Mouse (Mus musculus): ENCODE data around the gene Mrpl1.

Gene Mrpl1

DNA sequence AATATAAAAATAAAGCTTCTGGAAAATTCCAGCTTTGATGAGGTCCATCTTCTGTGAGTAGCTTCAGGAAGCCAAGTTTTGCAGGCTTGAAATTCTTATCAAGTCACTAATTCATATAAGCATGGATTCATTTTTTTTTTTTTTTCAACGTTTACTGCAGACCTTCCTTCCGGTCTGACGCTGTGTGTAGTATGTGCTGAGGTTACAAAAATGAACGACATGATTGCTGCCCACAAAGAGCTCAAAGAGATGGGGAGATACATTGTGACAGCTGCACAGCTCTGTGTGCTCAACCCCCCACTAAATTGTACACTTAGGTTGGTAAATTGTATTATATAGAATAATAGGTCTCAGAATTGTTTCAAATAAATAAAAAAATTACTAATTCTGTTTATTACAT, 750 bp upstream of the Mrpl1 start:
- DNase-seq: no peak

DNA sequence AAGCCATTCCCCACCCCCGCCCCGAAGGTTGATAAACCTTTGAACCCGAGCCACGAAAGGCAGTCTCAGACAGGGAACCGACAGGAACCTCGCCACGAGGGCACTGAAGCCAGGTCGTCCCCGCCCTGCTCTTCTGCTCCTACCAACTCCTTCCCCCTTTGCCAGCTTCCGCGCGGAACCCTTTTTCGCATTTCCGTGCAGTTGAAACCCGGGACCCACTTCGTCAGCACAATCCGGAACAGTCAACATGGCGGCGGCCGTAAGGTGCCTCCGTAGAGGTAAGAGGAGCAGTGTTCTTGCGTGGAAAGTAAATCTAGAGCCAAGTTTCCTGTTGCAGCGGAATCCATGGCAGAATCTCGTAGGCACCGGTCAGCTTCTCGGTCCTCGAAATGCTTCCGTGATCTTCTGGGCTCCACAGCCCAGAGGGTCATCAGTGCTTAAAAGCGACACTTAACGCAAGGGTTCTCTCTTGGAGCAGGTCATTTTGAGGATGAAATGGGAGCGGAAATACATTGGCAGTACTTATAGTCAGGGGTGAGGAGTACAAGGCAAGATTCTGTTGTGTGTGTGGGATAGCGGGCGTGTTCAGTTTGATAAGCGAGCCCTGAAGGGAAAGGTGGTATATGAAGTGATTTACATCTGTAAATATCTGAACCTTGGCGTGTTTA, 757 bp downstream of the Mrpl1 start:
- DNase-seq: peak; percentile 92 to 94

- no peak for DNase-seq
Observed at GRCm38 (mm10) chr5:96218648-96219047, 9.4 kb downstream of the Mrpl1 start.

DNA sequence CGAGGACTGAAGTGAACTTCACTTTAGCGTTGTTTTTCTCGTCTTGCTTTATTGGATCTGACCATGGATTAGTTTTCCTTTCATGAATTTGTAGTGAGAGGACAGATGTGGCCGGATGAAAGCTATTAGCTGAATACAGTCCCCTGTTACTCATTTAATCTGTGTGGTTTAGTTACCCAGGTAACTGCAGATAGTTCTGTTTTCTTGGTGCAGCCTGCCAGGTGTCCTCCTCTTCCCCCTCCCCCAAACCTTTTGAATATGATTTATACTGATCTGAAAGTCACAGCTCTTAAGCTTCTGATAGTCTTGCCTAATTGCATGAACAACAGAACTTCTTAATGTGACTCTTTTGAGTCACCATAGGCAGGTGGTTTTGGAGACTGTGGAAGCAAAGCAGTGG, 10.2 kb downstream of the Mrpl1 start:
- DNase-seq: no peak

- DNase-seq: no peak
Observed at GRCm38 (mm10) chr5:96221298-96221697, 12.0 kb downstream of the Mrpl1 start.

GRCm38 (mm10) chr5:96221812-96222585, 12.7 kb downstream of the Mrpl1 start:
- DNase-seq: peak; percentile 11 to 51

- no peak for DNase-seq
Observed at GRCm38 (mm10) chr5:96222964-96223363, 13.7 kb downstream of the Mrpl1 start.

DNA sequence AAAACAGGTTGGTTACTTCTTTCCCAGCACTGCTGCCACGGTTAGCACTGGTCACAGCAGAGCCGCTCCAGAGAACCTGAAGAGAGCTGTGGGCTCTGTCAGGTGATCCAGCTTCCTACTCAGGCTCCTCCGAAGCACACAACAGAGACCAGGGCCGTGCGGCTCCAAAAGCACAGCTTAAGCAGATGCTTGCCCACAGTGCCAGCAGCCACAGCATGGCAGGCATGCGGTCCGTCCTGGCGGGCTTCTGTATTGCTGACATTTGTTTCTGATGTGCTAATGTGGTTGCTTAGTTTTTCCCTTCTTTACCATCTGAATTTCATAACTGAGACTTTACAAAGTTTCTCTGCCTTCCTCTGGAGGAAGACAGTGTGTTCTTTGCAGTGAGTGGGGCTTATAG, 17.2 kb downstream of the Mrpl1 start:
- DNase-seq: no peak

GRCm38 (mm10) chr5:96228967-96229366, 19.7 kb downstream of the Mrpl1 start:
- DNase-seq: no peak

DNA sequence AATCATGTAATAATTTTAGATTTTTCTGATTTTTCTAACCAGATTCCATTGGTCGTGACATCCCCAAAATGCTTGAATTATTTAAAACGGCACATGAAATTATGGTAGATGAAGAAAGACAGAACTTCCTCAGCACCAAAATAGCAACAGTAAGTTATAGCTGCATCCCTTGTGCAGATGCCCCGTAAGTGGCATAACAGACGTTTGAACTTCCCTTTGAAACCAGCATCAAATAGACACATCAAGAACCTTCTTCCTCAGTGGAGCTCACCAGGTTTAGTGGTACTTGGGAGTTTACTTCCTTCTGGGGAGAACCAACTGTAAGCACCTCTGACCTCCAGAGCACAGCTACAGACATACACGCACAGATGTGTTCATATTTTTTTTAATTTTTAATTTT, 29.5 kb downstream of the Mrpl1 start:
- no peak for DNase-seq

DNA sequence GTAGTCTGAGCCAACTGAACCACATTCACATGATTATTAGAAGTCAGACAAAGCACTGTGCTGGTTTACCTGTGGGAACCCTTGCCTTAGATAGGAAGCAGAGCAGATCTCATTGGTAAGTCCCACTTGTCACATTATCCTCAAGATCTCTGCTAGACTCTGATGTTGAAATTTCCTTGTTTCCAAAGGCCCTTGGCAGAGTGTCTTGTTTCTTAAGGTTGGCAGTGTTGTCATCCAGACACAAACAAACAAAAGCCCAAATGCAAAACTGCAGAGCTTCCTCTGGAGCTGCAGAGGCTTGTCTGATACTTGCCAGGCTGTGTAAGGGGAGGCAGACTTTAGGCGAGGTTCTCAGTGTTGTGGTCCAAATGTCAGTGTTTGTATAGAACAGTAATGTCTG, 31.6 kb downstream of the Mrpl1 start:
- no peak for DNase-seq

- no peak for DNase-seq
Observed at GRCm38 (mm10) chr5:96244511-96244910, 35.2 kb downstream of the Mrpl1 start.

DNA sequence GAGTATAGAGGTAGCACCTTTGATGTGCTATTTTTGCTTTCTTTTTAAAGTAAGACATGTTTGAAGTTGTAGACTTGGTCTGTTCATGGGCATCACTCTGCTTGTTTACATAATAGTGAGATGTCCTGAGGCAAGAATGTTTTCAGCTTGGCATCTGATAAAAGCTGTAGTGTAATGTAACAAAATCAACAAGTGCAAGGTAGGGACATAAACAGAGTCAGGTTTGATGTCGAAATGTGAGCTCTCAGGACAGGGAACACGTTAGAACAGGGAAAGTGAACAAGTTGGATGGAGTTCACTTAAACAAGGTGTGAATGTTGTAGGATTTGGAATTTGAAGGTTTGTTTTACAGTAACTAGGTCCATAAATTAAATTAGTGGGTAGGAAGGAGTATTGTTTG, 44.7 kb downstream of the Mrpl1 start:
- DNase-seq: no peak

- no peak for DNase-seq
Observed at GRCm38 (mm10) chr5:96255166-96255565, 45.9 kb downstream of the Mrpl1 start.

DNA sequence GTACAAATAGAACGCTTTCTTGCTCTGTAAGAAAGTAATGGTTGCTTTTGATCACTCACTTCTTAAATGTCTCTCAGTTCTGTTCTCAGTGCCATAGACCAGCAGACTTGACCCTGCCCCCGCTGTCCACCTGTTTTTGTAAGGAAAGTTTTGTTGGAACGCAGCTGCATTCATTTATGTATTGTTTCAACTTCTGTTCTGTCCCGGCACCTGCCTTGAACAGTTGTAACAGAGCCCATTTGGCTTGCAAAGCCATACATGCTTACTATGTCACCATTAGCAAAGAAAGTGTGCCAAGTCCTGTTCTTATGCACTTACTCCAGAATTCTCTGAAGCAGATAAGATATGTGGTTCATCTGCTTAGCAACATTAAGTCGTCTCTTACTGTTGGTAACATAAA, 48.9 kb downstream of the Mrpl1 start:
- DNase-seq: no peak

DNA sequence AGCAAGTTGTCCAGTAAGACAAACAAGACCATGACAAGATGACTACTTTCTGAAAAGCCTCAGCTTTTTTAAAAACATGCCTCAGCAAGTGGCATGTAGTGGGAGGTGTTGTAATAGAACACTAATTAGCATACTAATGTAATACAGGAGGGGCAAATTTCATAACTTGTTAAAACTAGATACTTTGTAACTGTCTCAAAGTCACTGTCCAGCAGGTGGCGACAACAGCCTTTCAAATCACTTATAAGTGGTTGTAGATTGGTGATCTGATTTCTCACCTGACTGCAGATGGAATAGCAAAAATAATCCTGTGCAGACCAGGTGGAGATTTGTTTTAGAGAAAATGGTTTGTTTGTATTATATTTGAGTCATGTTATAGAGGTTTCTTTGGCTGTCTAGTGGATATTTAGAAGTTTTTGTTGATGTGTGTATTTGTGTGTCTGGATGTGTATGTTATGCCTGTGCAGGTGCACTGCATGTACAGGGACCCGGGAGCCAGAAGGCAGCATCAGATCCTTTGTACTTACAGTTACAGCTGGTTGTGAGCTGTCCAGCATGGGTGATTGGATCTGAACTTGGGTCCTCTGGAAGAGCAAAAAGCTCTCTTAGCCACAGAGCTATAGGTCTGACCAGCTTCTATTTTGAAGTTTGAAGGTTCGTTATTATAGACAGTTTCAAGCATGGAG, 57.9 kb downstream of the Mrpl1 start:
- peak; percentile 53 to 79 for DNase-seq

GRCm38 (mm10) chr5:96271070-96271469, 61.8 kb downstream of the Mrpl1 start:
- no peak for DNase-seq

DNA sequence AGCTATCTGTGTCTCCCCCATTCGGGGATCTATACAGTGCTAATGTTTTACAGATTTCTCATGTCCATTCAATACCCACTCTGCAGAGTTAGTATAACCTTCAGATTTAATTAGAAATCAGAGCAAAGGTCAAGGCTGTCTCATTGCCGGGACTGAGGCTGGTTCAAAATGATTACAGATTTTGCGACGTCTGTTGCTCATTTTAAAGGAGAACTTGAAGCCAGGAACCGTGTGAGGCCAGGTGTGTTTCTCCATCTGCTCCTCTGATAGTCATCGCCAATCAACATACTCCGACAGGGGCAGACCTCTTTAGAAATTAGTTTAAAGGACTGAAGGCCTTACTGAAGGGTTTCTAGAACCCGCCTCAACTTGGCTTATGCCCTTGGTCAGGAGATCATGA, 96.5 kb downstream of the Mrpl1 start:
- no peak for DNase-seq

- no peak for DNase-seq
Observed at GRCm38 (mm10) chr5:96306271-96306670, 97.0 kb downstream of the Mrpl1 start.

DNA sequence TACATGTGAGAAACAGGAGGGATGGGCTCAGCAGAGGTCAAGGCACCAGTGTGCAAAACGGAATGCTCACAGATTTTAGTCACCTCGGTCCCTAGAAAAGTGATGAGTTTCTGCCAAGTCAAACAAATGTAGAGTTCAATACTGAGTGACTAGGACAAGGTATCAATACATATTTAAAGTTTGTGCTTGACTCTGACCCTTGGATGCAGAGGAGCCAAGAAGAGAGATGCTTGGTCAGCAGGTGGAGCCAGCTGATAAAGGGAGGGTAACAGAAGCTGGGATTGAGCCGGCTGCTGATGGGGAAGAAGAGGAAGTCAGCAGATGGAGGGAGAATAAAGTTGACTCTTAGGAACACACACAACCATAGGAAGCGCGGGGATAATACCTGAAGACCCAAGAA, 97.5 kb downstream of the Mrpl1 start:
- no peak for DNase-seq

GRCm38 (mm10) chr5:96308086-96308485, 98.8 kb downstream of the Mrpl1 start:
- no peak for DNase-seq

- no peak for DNase-seq
Observed at GRCm38 (mm10) chr5:96308645-96309044, 99.4 kb downstream of the Mrpl1 start.

DNA sequence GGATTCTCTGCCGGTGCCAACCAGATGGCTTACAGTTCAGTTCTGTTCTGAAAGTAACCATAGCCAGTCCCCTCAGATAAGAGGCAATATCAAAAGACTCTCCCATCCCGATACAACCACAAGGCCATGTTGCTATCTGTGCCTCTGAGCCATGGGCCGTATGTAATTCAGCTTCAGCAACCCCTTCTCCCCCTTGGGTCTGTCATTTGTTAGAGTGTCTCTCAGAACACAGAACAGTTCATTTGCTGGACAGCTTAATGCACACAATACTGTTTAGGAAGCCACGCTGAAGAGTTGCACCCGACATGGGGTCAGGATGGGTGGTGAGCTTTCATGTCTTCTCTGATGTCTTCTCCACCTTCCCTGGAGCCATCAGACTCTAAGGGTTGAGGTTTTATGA, 100.3 kb downstream of the Mrpl1 start:
- DNase-seq: no peak

DNA sequence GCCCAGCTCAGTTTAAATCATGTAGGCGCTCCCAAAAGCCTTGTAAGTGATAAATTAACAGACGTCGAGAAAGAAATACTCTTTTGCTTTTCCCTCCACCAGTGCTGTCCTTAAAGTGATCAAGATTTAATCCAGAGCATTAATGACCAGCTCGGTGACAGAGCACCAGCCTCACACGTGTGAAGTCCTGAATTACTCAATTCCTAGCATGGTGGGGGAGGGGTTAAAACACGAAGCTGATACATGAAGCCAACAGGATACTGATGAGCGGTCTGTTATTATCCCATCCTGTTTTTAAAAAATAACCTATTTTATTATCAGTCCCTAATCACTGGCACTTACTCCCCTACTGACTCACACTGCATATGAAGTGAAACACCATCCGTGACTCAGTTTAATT, 102.4 kb downstream of the Mrpl1 start:
- DNase-seq: no peak

Measured in kidney, adult 8-10 months (tissue).